Mouse (Mus musculus): ENCODE measurements around the gene S100a13.

GRCm38 (mm10) chr3:90537141-90537904, 23.1 kb downstream of the S100a13 start, which contains the start of gene S100a16:
- TF ChIP-seq CTCF (IDR thresholded peaks at IDR 0.05; ENCODE audit: low read depth, low read length) (no peak), POLR2A (IDR thresholded peaks at IDR 0.05; ENCODE audit: borderline replicate concordance, low read depth, low read length) (no peak)
